Mouse (Mus musculus) small intestine, adult 2 months (tissue): Measurements from ENCODE around the gene Fpr2. TPM values are rescaled to one million over a fixed set of nuclear protein-coding genes. Genes with fewer than 3 reads are reported as not detected.

Source experiments
- H3K27ac ChIP-seq: fragments of 200-500 bp; 2 replicates; pipeline ENCODE4 v1.5.1; 2012; ENCODE audit warnings: low read depth, low read length, control low read depth, inconsistent platforms; ENCODE audit not compliant: insufficient read depth
- H3K27me3 ChIP-seq: fragments of 200-500 bp; 2 replicates; pipeline ENCODE4 v1.6.1; 2012; ENCODE audit warnings: mild to moderate bottlenecking, moderate library complexity, low read length, inconsistent platforms; ENCODE audit not compliant: control insufficient read depth, insufficient read depth
- H3K36me3 ChIP-seq: fragments of 200-500 bp; 2 replicates; pipeline ENCODE4 v1.6.1; 2012; ENCODE audit warnings: mild to moderate bottlenecking, low read length, control low read depth, inconsistent platforms; ENCODE audit not compliant: control insufficient read depth, insufficient read depth
- H3K4me1 ChIP-seq: fragments of 200-500 bp; 2 replicates; pipeline ENCODE4 v1.6.1; 2012; ENCODE audit warnings: low read length, inconsistent platforms, mixed read lengths; ENCODE audit not compliant: control insufficient read depth, insufficient read depth, insufficient read length
- H3K4me3 ChIP-seq: fragments of 200-500 bp; 2 replicates; pipeline ENCODE4 v1.5.1; 2012; ENCODE audit warnings: low read depth, mild to moderate bottlenecking, control low read depth, inconsistent platforms, low read length, moderate library complexity
- CTCF ChIP-seq: fragments of 200-500 bp; IDR thresholded peaks from 2 replicates; pipeline ENCODE4 v1.5.1; 2012; ENCODE audit warnings: low read depth, mild to moderate bottlenecking, control low read depth, inconsistent platforms, low read length, moderate library complexity, mixed read lengths; ENCODE audit not compliant: insufficient replicate concordance, insufficient read length; ENCODE audit errors: extremely low read depth
- POLR2A ChIP-seq: fragments of 200-500 bp; IDR thresholded peaks from 2 replicates; pipeline ENCODE4 v1.6.1; 2012; ENCODE audit warnings: low read depth, mild to moderate bottlenecking, control low read depth, inconsistent platforms, low read length, moderate library complexity
- WGBS: fragments of 180-500 bp; shearing (Covaris S2); methylation state at CpG from one replicate; pipeline ENCODE4 v1.1.7; 2018; 5-methylcytosine and 5-hydroxymethylcytosine counted together
- polyA plus RNA-seq: library from polyadenylated mRNA; depleted of rRNA; stranded (reverse); fragments of >200 nt; gene quantifications from 2 replicates; pipeline ENCODE4 v1.2.3, GENCODE M21; 2012

Gene Fpr2
- polyA plus RNA-seq, 1 experiment = 0.19 TPM

DNA sequence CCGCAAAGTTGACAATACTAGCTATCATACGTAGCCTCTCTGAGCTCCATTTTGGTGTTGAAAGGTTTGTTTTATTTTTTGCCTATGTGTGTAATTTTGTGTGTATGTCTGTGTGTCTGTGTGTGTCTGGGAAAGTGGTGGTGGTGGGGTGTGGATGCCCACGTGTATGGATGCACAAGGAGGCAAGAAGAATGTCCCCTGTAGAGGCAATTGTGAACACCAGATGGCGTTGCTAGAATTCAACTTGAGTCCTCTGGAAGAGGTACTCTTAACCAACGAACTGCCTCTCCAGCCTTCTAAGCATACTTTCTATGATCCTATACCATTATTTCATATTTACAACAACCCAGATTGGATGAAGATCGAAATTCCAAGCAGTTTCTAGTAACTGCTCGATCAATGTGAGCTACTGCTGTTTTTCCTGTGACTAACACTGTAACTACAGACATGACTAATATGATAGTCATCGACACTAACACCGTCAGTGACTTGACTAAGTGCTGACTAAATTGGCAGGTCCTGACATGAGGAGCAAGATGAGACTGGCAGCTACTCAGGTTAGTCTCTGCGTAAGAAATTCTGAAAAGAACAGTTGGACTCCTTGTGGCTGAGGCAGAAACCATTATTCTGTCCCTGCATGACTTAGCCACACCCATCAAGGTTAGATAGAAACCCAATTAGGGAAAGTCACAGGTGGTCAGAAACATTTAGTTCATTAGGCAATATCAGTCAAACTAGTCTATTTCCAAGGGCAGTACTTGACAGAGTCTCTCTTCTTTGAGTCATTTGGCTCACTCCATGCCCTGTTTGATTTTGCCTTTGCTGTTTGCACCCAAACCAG is 42.2 kb upstream of the Fpr2 start:
- TF ChIP-seq POLR2A = no peak
- TF ChIP-seq CTCF = no peak
- no peak overlapping the region for H3K4me3 ChIP-seq
- H3K4me1 ChIP-seq = no peaks in the 10 kb centered on the region
- H3K36me3 ChIP-seq = no peaks in the 10 kb centered on the region
- peaks cover 4% of the 10 kb centered on the region; the same call in 1 of the 2 replicates for H3K27me3 ChIP-seq
- WGBS = 72% methylated on average over 10 of the region's 10 CpGs
- H3K27ac ChIP-seq = no peak overlapping the region

DNA sequence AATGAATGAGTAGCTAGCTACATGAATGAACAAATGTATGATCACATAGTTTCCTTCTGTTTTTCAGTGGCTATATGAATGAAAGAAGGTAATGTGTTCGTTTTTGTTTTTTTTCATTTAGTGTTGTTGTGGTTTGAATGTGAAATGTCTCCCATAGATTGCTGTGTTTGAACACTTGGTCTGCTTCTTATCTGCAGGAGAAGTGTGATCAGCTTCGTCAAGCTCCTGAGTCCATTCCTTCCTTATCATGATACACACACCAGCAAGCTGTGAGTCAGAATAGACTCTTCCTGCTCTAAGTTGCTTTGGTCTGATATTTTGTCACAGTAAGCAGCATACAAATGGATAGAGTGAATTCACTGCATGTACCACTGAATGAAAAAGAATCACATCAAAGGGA is 38.6 kb upstream of the Fpr2 start:
- Histone ChIP-seq H3K27ac (no peak overlapping the region), H3K27me3 (peaks cover 4% of the 10 kb centered on the region; the same call in 1 of the 2 replicates), H3K4me1 (no peaks in the 10 kb centered on the region), H3K4me3 (no peak overlapping the region), H3K36me3 (no peaks in the 10 kb centered on the region)
- no peak for TF ChIP-seq POLR2A
- TF ChIP-seq CTCF = no peak
- WGBS = 44% methylated on average over 2 of the region's 2 CpGs

DNA sequence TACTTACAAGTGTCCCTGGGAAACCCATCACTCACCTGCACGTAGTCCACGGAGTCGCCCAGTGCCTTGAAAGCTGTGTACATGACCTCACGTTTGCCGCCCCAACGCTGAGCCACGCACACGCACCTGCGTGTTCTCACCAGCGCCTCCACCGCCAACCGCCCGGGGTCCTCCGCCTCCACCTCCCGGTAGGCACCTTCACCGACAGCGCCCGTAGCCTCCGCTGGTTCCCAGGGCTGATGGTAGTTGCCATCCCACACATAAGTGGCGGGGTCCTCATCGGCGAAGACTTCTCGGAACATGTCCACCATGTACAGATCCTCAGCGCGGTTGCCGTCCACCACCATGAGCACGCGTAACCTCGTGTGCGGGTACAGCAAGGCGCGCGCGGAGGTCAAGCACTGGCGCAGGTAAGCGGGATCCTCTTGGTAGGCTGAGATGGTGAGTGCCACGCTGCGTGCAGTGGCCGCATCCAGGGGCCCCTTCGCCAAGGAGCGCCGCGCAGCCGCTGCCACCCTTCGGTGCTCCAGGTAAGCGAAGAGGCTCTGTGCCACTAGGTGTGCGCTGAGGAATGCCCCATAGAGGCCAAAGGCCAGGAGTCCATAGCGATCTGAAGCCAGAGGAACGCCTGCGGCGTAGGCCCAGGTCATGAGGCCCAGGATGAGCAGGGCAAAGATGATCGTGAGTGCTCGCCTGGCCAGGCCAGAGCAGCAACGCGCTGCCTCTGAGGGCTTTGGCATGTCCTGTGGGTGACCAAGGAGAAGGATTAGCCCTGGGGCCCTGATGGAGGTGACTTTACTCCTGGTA is 37.5 kb upstream of the Fpr2 start:
- WGBS = 26% methylated on average over 55 of the region's 55 CpGs
- H3K36me3 ChIP-seq = no peaks in the 10 kb centered on the region
- no peak overlapping the region for H3K27ac ChIP-seq
- H3K4me3 ChIP-seq = no peak overlapping the region
- H3K27me3 ChIP-seq = peaks cover 4% of the 10 kb centered on the region; the same call in 1 of the 2 replicates
- no peaks in the 10 kb centered on the region for H3K4me1 ChIP-seq
- TF ChIP-seq CTCF = no peak
- TF ChIP-seq POLR2A = no peak

DNA sequence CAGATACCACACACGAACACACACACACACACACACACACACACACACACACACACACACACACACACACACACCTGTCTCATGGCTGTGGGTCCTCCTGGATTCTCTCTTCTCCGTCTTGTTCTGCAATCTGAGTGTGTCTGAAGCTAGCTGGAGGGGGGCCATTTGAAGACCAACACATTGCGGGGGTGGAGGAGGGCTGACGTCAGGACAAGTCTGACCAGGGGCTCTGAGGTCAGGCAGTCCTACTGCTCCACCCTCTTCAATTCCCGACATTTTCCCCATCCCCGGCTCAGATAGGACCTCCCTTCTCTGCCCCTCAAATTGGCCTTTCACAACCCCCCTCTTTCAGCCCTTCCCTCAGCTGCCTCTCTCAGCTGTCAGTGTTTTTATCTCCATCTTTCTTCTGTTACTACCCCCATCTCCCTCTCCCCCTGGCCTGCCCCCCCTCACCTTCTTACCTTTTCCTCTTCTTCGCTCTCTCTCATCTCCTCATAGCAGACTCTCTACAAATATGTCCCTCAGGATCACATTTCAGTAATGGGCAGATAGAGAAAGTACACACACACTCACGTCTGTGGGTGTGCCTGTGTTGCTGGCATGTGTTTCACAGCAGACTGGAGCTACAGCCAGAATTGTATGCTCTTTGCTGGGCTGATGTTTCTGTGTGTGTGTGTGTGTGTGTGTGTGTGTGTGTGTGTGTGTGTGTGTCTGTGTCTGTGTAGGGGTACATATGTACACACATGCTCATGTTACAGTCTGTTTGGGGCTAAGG is 32.4 kb upstream of the Fpr2 start, which contains the start of gene Has1:
Has1 (minus strand) TSS at position 142 of the 775 bp plus-strand sequence.
- no peaks in the 10 kb centered on the region for H3K27me3 ChIP-seq
- H3K4me3 ChIP-seq = no peak within 1 kb of the TSS
- WGBS = 41% methylated on average over 8 of the region's 8 CpGs
- H3K4me1 ChIP-seq = no peaks in the 10 kb centered on the region
- TF ChIP-seq POLR2A (no peak), CTCF (no peak)
- H3K27ac ChIP-seq = no peak within 1 kb of the TSS
- H3K36me3 ChIP-seq = no peaks in the 10 kb centered on the region

DNA sequence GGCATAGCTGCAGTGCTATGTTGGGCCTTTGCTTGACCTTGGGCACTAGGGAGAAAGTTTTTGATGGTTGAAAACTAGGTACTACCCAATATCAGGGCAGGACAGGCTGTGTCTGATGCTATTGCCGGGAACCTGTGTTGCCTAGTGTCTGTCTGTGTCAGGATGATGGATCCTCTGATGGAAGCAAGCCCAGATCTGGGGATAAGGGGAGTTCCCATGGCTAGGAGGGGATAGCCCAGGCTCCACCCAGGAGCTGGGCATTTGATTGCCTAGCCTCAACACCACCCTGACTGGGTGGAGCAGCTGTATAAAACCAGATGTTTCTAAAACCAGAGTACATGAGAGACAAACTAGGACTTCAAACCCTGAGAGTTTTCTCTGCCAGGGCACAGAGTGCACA is 31.0 kb upstream of the Fpr2 start:
- WGBS = 82% methylated on average over 1 of the region's 1 CpGs
- no peaks in the 10 kb centered on the region for H3K36me3 ChIP-seq
- H3K4me3 ChIP-seq = no peak overlapping the region
- H3K4me1 ChIP-seq = no peaks in the 10 kb centered on the region
- no peak overlapping the region for H3K27ac ChIP-seq
- H3K27me3 ChIP-seq = no peaks in the 10 kb centered on the region
- TF ChIP-seq CTCF (no peak), POLR2A (no peak)

DNA sequence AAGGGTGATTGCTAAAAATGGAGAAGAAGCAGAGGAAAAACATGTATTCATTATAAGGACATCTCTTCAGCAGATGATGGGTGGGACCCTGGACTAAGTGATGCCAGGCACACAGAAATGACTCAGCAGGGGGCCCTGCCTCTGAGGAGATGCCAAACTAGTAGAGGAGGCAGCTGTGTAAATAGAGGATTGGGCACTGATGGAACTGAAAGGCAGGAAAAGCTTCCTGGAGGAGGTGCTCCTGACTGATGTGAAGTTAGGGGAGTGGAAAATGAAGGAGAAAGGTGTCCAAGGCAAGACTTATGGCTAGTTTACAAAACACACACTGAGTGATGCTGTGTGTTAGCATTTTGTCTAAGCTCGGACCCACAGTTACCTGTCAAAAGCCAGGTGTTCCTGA is 30.2 kb upstream of the Fpr2 start:
- TF ChIP-seq POLR2A (no peak), CTCF (no peak)
- WGBS = 78% methylated on average over 1 of the region's 1 CpGs
- Histone ChIP-seq H3K36me3 (no peaks in the 10 kb centered on the region), H3K4me3 (no peak overlapping the region), H3K27me3 (no peaks in the 10 kb centered on the region), H3K4me1 (no peaks in the 10 kb centered on the region), H3K27ac (no peak overlapping the region)

DNA sequence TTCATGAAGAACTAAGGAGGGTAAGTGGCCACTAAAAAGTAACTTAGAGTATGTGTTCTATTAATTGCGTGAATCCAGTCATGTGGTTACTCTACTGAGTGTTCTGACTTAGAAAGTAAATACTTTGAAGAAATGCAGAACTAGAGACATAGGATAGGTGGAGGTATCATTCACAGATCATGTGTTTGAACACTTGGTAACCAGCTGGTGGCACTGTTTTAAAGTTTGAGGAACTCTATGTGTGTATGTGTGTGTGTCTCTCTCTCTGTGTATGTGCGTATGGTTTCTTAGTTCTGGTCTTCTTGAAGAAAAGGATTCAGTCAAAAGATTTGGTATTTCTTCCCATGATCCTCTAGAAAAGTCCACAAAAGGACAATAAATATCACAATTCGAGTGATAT is 27.5 kb upstream of the Fpr2 start:
- Histone ChIP-seq H3K27me3 (no peaks in the 10 kb centered on the region), H3K27ac (no peak overlapping the region), H3K36me3 (no peaks in the 10 kb centered on the region), H3K4me1 (no peaks in the 10 kb centered on the region), H3K4me3 (no peak overlapping the region)
- WGBS = 77% methylated on average over 3 of the region's 3 CpGs
- TF ChIP-seq POLR2A = no peak
- no peak for TF ChIP-seq CTCF
